Mouse (Mus musculus) B cell, adult 2 months (primary cell): ENCODE data around the gene Smad1.

ENCODE experiments used
- DNase-seq, 2 experiments: peaks; one replicate each; pipeline ENCODE4 v3.0.0; 2022

Gene Smad1

GRCm38 (mm10) chr8:79382857-79383262 is 16.5 kb downstream of the Smad1 start:
- peak in 1 of 2 experiments; percentile 11 for DNase-seq

DNA sequence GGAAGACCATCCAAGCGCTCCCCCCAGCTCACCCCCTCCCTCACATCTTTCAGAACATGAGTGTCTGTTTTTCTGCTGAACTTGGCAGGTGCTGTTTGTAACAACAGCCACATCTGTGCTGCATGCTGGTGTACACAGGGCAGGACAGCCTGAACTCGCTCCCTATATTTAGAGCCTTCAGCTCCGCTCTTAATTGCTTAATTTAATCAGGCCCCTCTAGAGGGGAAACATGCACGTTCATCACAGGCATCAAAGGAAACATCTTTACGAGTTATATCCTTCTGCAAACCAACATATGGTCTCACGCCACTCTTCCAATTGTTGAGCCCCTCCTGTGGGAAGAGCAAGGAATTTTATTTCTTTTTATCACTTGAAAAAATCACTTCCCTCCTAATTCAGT is 17.5 kb downstream of the Smad1 start:
- DNase-seq: no peak

GRCm38 (mm10) chr8:79380386-79380785 is 18.9 kb downstream of the Smad1 start:
- no peak for DNase-seq

DNA sequence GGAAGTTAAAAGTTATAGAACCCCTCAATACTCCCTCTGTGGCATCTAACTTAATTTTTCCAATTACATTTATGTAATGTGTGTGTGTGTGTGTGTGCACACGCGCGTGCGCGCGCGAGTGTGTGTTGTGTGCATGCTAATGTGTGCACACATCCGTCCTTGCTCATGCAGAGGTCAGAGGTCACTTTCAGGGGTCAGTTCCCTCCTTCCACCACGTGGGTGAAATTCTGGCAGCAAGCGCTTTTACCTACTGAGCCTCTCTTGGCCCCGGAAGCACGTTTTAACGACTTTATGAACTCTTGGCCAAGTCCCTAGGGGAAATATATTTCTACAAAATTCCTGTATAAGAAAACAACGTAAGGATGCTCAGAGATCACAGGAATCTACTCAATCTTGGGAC is 19.3 kb downstream of the Smad1 start:
- no peak for DNase-seq

- DNase-seq: no peak
These were observed 22.7 kb downstream of the Smad1 start for GRCm38 (mm10) chr8:79376648-79377047.

DNA sequence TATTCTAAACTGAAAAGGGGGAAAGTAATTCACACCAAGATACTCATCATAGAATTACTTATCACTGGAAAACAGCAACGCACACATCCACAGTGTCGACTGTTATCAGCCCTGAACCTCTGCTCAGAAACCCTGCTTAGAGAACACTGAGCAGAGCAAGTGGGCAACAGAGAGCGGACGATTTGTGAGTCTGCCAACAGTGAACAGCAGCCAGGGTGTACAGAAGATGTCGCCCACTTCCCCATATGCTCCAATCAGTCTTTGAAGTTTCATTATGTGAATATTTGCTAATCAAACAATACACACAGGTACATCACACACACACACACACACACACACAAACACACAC is 23.6 kb downstream of the Smad1 start:
- no peak for DNase-seq

- peak in 1 of 2 experiments; percentile 21 for DNase-seq
These were observed 24.1 kb downstream of the Smad1 start for GRCm38 (mm10) chr8:79375074-79375774.

GRCm38 (mm10) chr8:79374410-79374809 is 24.9 kb downstream of the Smad1 start:
- DNase-seq: no peak

DNA sequence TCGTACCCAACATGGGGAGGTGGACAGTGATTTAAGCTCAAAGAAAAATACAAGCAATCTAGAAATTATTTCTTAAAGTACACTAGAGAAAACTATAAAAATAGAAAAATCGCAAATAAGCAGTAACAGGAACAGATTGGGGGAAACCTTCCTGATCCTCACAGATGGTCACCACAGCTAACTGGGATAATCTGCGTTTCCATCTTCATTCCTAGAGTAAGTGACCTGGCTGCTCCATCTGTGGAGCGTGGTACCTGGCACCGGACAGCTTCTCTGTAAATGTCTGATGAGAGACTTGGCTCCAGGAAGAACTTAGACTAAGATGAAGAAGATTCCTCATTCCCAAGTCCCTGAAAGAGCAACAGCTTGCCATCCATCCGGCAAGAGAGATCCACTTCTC is 25.8 kb downstream of the Smad1 start:
- DNase-seq: no peak

- no peak for DNase-seq
These were observed 26.4 kb downstream of the Smad1 start for GRCm38 (mm10) chr8:79372960-79373359.

GRCm38 (mm10) chr8:79372521-79372920 is 26.8 kb downstream of the Smad1 start:
- no peak for DNase-seq

DNA sequence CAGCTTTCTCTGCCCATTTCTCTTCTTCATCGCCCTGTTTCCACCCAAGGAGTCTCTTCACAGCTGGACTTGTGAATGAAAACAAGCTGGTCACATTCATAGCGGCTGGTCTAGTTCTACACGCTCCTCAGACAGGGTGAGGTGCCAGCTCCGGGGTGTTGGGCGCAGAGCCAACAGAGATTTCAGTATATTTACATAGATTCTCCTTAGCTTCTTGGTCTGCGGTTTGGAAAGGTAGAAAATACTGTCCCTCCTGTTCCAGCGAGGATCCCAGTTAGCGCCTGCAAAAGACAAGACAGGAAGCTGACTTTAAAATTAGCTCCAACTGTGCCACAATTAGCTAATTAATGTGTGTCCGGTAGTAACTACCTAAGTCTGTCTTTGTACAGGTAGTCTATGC is 27.2 kb downstream of the Smad1 start:
- no peak for DNase-seq

- DNase-seq: peak in 1 of 2 experiments; percentile 26
These were observed 28.6 kb downstream of the Smad1 start for GRCm38 (mm10) chr8:79370646-79371290.

GRCm38 (mm10) chr8:79369163-79369562 is 30.2 kb downstream of the Smad1 start:
- DNase-seq: no peak

DNA sequence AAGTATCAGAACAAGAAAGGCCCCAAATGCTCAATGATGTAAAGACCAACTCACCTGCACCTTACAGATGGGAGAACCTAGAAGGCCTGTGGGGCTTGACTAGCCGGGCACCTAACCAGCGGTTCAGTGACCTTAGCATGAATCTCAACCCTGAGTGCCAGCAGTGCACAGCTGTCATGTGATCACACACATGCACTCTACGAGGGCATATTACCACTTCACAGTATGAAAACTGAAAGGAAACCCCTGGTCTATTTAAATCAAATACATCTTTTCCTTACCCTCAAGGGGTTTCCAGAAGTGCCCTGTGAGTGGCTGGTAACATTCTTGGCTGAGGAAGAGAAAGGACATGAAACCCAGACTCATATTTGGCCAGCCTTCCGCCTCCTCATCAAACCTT is 31.4 kb downstream of the Smad1 start:
- DNase-seq: no peak

- no peak for DNase-seq
These were observed 32.0 kb downstream of the Smad1 start for GRCm38 (mm10) chr8:79367350-79367749.

DNA sequence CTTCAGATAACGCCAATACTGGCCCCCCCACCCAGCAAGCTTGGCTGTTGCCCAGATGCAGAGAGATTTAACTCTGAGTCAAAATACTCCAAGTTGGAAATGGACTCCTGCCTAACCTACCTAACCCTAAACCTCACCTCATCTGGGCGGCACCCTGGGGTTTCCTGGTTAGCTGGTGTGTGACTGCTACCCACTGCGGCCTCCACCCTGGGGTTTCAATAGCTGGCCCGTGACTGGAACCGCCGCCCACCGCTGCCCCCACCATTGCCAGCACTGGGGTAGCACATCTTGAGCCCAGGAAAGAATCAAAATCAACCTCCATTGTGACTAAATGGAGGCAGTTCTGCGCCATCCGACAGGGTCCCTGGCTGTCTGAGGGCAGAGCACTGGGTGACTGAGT is 33.1 kb downstream of the Smad1 start:
- peak; percentile 44 to 56 for DNase-seq

- DNase-seq: no peak
These were observed 33.6 kb downstream of the Smad1 start for GRCm38 (mm10) chr8:79365707-79366106.

DNA sequence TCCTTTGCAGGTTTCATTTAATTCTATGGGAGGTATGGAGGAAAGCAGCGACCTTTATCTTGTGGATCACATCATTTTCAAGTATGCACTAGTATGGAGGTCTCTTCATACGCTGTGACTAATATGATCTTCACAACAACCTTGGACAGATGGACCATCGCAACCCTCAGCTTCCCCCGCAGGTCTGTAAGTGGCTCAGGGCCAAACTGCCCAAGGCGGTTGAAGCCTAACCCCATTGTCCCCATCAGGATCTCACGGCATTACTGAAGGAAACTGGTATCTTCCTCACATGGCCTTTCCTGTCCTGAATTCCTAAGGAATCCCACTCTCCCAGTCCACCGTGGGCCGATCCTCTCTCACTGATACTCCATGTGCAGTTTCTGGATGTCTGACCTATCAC is 34.5 kb downstream of the Smad1 start:
- DNase-seq: no peak

DNA sequence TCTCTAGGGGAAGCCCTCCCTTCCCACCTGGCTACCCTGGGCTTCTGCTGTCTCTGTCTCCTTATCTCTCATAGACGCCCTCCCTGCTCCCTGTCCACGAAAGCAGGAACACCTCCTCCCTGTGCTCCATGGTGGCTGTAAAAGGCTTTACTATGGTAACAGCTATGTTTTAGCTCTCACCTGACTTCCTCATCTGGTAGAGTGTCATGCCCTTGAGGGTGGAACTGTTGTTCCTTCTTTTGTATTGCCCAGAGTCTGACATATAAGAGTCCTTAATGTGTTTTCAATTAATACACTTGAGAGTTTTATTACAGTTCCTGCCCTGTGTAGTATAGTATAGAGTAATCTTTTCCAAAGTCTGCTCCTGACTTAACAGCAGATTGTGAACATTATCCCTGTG is 36.9 kb downstream of the Smad1 start:
- DNase-seq: peak in 1 of 2 experiments; percentile 24

- DNase-seq: no peak
These were observed 38.4 kb downstream of the Smad1 start for GRCm38 (mm10) chr8:79360774-79361527.

DNA sequence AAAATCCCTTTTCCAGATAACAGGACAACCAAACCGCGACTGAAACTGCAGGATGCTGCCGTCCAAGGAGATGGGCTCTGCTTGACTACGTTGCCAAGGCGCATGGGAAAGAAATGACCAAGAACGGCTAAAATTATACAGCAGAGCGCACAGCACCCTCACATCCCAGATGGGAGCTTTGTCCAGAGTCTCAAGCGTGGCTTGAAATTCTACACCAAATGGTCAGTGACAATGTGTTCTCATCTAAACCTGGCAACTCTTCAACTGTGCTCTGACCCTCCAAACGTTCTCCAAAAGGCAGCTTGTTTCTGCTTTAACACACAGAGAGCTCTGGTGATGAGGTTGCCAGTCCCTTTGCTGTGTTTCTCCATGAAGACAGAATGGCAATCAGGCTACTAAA is 39.0 kb downstream of the Smad1 start:
- no peak for DNase-seq

GRCm38 (mm10) chr8:79355721-79356434 is 43.4 kb downstream of the Smad1 start:
- DNase-seq: no peak
